Mouse (Mus musculus) MEL (cell line): ENCODE measurements at regions not wholly inside any gene's neighbourhood (a gene's known extent, or its start where the extent isn't known, plus 50 kb on each side); places are given as distances from the start of the nearest gene placed in this dataset.

Source experiments
- CHD2 ChIP-seq: IDR thresholded peaks from 2 replicates; pipeline ENCODE4 v1.6.1; 2011; ENCODE audit warnings: low read length, improper control_type of control experiment
- CTCF ChIP-seq, 3 experiments: IDR thresholded peaks in 2 of 3; conservative IDR thresholded peaks in 1 of 3; 2 replicates each; pipeline ENCODE4 v1.5.1; 2011 to 2012; ENCODE audit warnings: low read length in 3 of 3, low read depth in 2 of 3, mild to moderate bottlenecking in 2 of 3, improper control_type of control experiment in 1 of 3, inconsistent platforms in 1 of 3, mixed read lengths in 1 of 3, moderate library complexity in 1 of 3; ENCODE audit not compliant: control insufficient read depth in 1 of 3, insufficient read depth in 1 of 3, poor library complexity in 1 of 3, severe bottlenecking in 1 of 3
- EP300 ChIP-seq, 2 experiments: IDR thresholded peaks; 2 replicates each; pipeline ENCODE4 v1.6.1; 2011; ENCODE audit warnings: improper control_type of control experiment in 2 of 2, low read length in 2 of 2, low read depth in 1 of 2, mild to moderate bottlenecking in 1 of 2
- ETS1 ChIP-seq: IDR thresholded peaks from 2 replicates; pipeline ENCODE4 v1.6.1; 2012; ENCODE audit warnings: low read depth, mild to moderate bottlenecking, inconsistent platforms, low read length, improper control_type of control experiment, moderate library complexity
- MAFK ChIP-seq: IDR thresholded peaks from 2 replicates; pipeline ENCODE4 v1.6.1; 2011; ENCODE audit warnings: low read depth, mild to moderate bottlenecking, low read length, improper control_type of control experiment, borderline replicate concordance
- MAX ChIP-seq: IDR thresholded peaks from 2 replicates; pipeline ENCODE4 v1.6.1; 2011; ENCODE audit warnings: low read length, improper control_type of control experiment
- MAZ ChIP-seq: IDR thresholded peaks from 2 replicates; pipeline ENCODE4 v1.6.1; 2012; ENCODE audit warnings: low read depth, mild to moderate bottlenecking, inconsistent platforms, low read length, improper control_type of control experiment
- POLR2A ChIP-seq, 2 experiments: IDR thresholded peaks; 2 replicates each; pipeline ENCODE4 v1.6.1; 2011 to 2012; ENCODE audit warnings: low read length in 2 of 2, mild to moderate bottlenecking in 2 of 2, control low read depth in 1 of 2, improper control_type of control experiment in 1 of 2, low read depth in 1 of 2, moderate library complexity in 1 of 2; ENCODE audit not compliant: control insufficient read depth in 1 of 2, insufficient read depth in 1 of 2, poor library complexity in 1 of 2
- TCF12 ChIP-seq: IDR thresholded peaks from 2 replicates; pipeline ENCODE4 v1.6.1; 2014; ENCODE audit warnings: low read depth, mild to moderate bottlenecking, inconsistent platforms, low read length, improper control_type of control experiment, moderate library complexity
- USF2 ChIP-seq, 2 experiments: IDR thresholded peaks; 2 replicates each; pipeline ENCODE4 v1.6.1; 2011 to 2012; ENCODE audit warnings: improper control_type of control experiment in 2 of 2, low read length in 2 of 2, borderline replicate concordance in 1 of 2, inconsistent platforms in 1 of 2, low read depth in 1 of 2, mild to moderate bottlenecking in 1 of 2; ENCODE audit not compliant: insufficient read depth in 1 of 2
- ZKSCAN1 ChIP-seq: IDR thresholded peaks from 2 replicates; pipeline ENCODE4 v1.6.1; 2012; ENCODE audit warnings: low read depth, mild to moderate bottlenecking, inconsistent platforms, low read length, improper control_type of control experiment, moderate library complexity

DNA sequence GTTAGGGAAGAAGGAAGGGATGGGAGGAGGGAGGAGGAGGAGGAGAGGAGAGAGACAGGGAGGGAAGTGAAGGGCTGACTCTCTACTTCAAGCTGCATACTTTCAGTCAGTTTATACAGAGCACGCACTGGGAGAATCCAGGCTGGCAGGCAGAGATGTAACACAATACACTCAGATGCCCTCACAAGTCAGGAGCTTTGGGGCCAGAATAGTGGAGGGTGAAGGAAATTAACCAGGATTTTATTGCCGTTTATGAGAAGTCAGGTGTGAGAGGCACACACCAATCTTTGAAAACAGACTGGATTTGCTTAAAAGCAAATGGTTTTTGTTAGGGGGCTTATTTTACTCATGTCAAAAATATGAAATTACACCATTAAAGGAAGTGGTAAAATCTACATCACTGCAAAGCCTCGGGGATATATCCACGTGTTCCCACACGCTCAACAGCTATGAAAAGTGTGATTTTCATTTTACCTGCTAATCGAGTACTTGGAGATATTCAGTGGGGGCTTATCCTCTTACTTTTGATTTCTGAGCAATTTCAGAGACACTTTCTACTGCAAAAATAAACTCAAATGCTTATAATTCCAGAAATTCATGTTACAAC lies 268.2 kb downstream of the Sox2 start:
- TF ChIP-seq MAFK (no peak), POLR2A (IDR thresholded peaks at IDR 0.05; ENCODE audit: control insufficient read depth in 1 of 2, insufficient read depth in 1 of 2, low read depth in 1 of 2, low read length in 2 of 2, poor library complexity in 1 of 2) (no peak), ZKSCAN1 (no peak), CHD2 (no peak), EP300 (IDR thresholded peaks at IDR 0.05; ENCODE audit: low read depth in 1 of 2, low read length in 2 of 2) (no peak), ETS1 (no peak), CTCF (IDR thresholded peaks at IDR 0.05 in 2 of 3, conservative IDR thresholded peaks at IDR 0.05 in 1 of 3; ENCODE audit: control insufficient read depth in 1 of 3, insufficient read depth in 1 of 3, low read depth in 2 of 3, low read length in 3 of 3, poor library complexity in 1 of 3, severe bottlenecking in 1 of 3) (no peak), MAX (no peak), TCF12 (no peak), MAZ (no peak), USF2 (IDR thresholded peaks at IDR 0.05; ENCODE audit: borderline replicate concordance in 1 of 2, insufficient read depth in 1 of 2, low read depth in 1 of 2, low read length in 2 of 2) (no peak)
